Mouse (Mus musculus) adrenal gland, postnatal 0 days (tissue): ENCODE data around the gene Galk2. TPM values are rescaled to one million over a fixed set of nuclear protein-coding genes. Genes with fewer than 3 reads are reported as not detected.

ENCODE experiments used
- polyA plus RNA-seq: library from polyadenylated mRNA; unstranded; fragments of >200 nt; fragmentation: Nextera tagmentation; extraction: Ambion mirVana; gene quantifications from 2 replicates; pipeline ENCODE4 v1.2.1, GENCODE M21; 2015

Galk2 gene
- 35.6 and 59.7 TPM in 2 replicates for polyA plus RNA-seq

GRCm38 (mm10) chr2:125858521-125859280 is at the start of gene Galk2, which contains the start of gene Cops2:
Gene Galk2, plus strand, starts transcription at chr2:125859109.
Gene Cops2, minus strand, starts transcription at chr2:125859139.

Other genes starting within 250 kb of the Galk2 start
- gene Cep152, start 234.0 kb upstream of the Galk2 start, polyA plus RNA-seq, result 1.4 and 1.6 TPM in 2 replicates
- 193 and 236 TPM in 2 replicates for gene Eid1, start 186.0 kb upstream of the Galk2 start, polyA plus RNA-seq
- gene Shc4, start 135.0 kb upstream of the Galk2 start, polyA plus RNA-seq, result 1.7 and 2.8 TPM in 2 replicates
- gene Secisbp2l, start 76.2 kb upstream of the Galk2 start, polyA plus RNA-seq, result 13.4 and 15.5 TPM in 2 replicates
- 101 and 129 TPM in 2 replicates for gene Cops2, start within 50 bp of the Galk2 start, polyA plus RNA-seq
- 1.8 and 2.4 TPM in 2 replicates for gene Fgf7, start 175.5 kb downstream of the Galk2 start, polyA plus RNA-seq